Mouse (Mus musculus) MEL (cell line): ENCODE results near the gene Nop10. TPM values are rescaled to one million over a fixed set of nuclear protein-coding genes. Genes with fewer than 3 reads are reported as not detected.

Experiments used
- DNase-seq: peaks from one replicate; pipeline ENCODE4 v3.0.0; 2011; ENCODE audit warnings: low read depth, low spot score
- H3K27ac ChIP-seq: 2 replicates; pipeline ENCODE4 v1.5.1; 2012; ENCODE audit warnings: low read depth, mild to moderate bottlenecking, control low read depth, low read length, moderate library complexity; ENCODE audit not compliant: control insufficient read depth
- H3K27me3 ChIP-seq, 2 experiments: fragments of 150-350 bp in 1 of 2; sonication (generic) in 1 of 2; 2 replicates each; pipeline ENCODE4 v1.6.1; 2012; ENCODE audit warnings: low read length in 2 of 2, mild to moderate bottlenecking in 2 of 2, improper control_type of control experiment in 1 of 2, moderate library complexity in 1 of 2; ENCODE audit not compliant: insufficient read depth in 2 of 2, control insufficient read depth in 1 of 2
- H3K36me3 ChIP-seq, 2 experiments: 2 replicates each; pipeline ENCODE4 v1.6.1; 2012 to 2014; ENCODE audit warnings: low read length in 2 of 2, improper control_type of control experiment in 1 of 2, inconsistent platforms in 1 of 2, mild to moderate bottlenecking in 1 of 2; ENCODE audit not compliant: insufficient read depth in 2 of 2, control insufficient read depth in 1 of 2
- H3K4me1 ChIP-seq, 2 experiments: fragments of 150-350 bp in 1 of 2; sonication (generic) in 1 of 2; 2 replicates each; pipeline ENCODE4 v1.6.1; 2012; ENCODE audit warnings: low read length in 2 of 2, improper control_type of control experiment in 1 of 2, mild to moderate bottlenecking in 1 of 2; ENCODE audit not compliant: insufficient read depth in 2 of 2, control insufficient read depth in 1 of 2
- H3K4me3 ChIP-seq, 2 experiments: fragments of 150-350 bp in 1 of 2; sonication (generic) in 1 of 2; 2 replicates each; pipeline ENCODE4 v1.5.1; 2012; ENCODE audit warnings: low read depth in 2 of 2, low read length in 2 of 2, mild to moderate bottlenecking in 2 of 2, moderate library complexity in 2 of 2, control low read depth in 1 of 2, improper control_type of control experiment in 1 of 2; ENCODE audit not compliant: control insufficient read depth in 1 of 2, insufficient read depth in 1 of 2
- H3K79me2 ChIP-seq: 2 replicates; pipeline ENCODE4 v1.6.1; 2012; ENCODE audit warnings: mild to moderate bottlenecking, low read length, moderate library complexity; ENCODE audit not compliant: control insufficient read depth, poor library complexity, insufficient read depth
- H3K9ac ChIP-seq: 2 replicates; pipeline ENCODE4 v1.6.1; 2012; ENCODE audit warnings: low read depth, mild to moderate bottlenecking, control low read depth, low read length, moderate library complexity; ENCODE audit not compliant: control insufficient read depth, poor library complexity, severe bottlenecking
- H3K9me3 ChIP-seq: fragments of 150-350 bp; sonication (generic); replicated peaks from 2 replicates; pipeline ENCODE4 v1.6.1; 2012; ENCODE audit warnings: mild to moderate bottlenecking, low read length, improper control_type of control experiment, moderate library complexity; ENCODE audit not compliant: insufficient read depth
- BHLHE40 ChIP-seq: IDR thresholded peaks from 2 replicates; pipeline ENCODE4 v1.6.1; 2012; ENCODE audit warnings: low read depth, mild to moderate bottlenecking, inconsistent platforms, low read length, improper control_type of control experiment, borderline replicate concordance
- CHD2 ChIP-seq: IDR thresholded peaks from 2 replicates; pipeline ENCODE4 v1.6.1; 2011; ENCODE audit warnings: low read length, improper control_type of control experiment
- E2F4 ChIP-seq: IDR thresholded peaks from 2 replicates; pipeline ENCODE4 v1.6.1; 2011; ENCODE audit warnings: low read depth, low read length, improper control_type of control experiment, borderline replicate concordance
- ELF1 ChIP-seq: IDR thresholded peaks from 2 replicates; pipeline ENCODE4 v1.6.1; 2014; ENCODE audit warnings: low read depth, mild to moderate bottlenecking, inconsistent platforms, low read length, improper control_type of control experiment, moderate library complexity
- ETS1 ChIP-seq: IDR thresholded peaks from 2 replicates; pipeline ENCODE4 v1.6.1; 2012; ENCODE audit warnings: low read depth, mild to moderate bottlenecking, inconsistent platforms, low read length, improper control_type of control experiment, moderate library complexity
- GATA1 ChIP-seq: IDR thresholded peaks from 2 replicates; pipeline ENCODE4 v1.6.1; 2011; ENCODE audit warnings: low read depth, low read length, improper control_type of control experiment
- HCFC1 ChIP-seq: IDR thresholded peaks from 2 replicates; pipeline ENCODE4 v1.6.1; 2012; ENCODE audit warnings: low read depth, mild to moderate bottlenecking, inconsistent platforms, low read length, improper control_type of control experiment, moderate library complexity
- JUND ChIP-seq: IDR thresholded peaks from 2 replicates; pipeline ENCODE4 v1.6.1; 2011; ENCODE audit warnings: low read depth, mild to moderate bottlenecking, improper control_type of control experiment, low read length
- KAT2A ChIP-seq: conservative IDR thresholded peaks from 2 replicates; pipeline ENCODE4 v1.6.1; 2012; ENCODE audit warnings: low read depth, low read length, improper control_type of control experiment, inconsistent platforms
- MAFK ChIP-seq: IDR thresholded peaks from 2 replicates; pipeline ENCODE4 v1.6.1; 2011; ENCODE audit warnings: low read depth, mild to moderate bottlenecking, low read length, improper control_type of control experiment, borderline replicate concordance
- MAX ChIP-seq: IDR thresholded peaks from 2 replicates; pipeline ENCODE4 v1.6.1; 2011; ENCODE audit warnings: low read length, improper control_type of control experiment
- MAZ ChIP-seq: IDR thresholded peaks from 2 replicates; pipeline ENCODE4 v1.6.1; 2012; ENCODE audit warnings: low read depth, mild to moderate bottlenecking, inconsistent platforms, low read length, improper control_type of control experiment
- MXI1 ChIP-seq: IDR thresholded peaks from 2 replicates; pipeline ENCODE4 v1.6.1; 2011; ENCODE audit warnings: mild to moderate bottlenecking, low read depth, low read length, improper control_type of control experiment
- MYB ChIP-seq: IDR thresholded peaks from 2 replicates; pipeline ENCODE4 v1.6.1; 2011; ENCODE audit warnings: mild to moderate bottlenecking, low read depth, low read length, improper control_type of control experiment
- MYC ChIP-seq: IDR thresholded peaks from 2 replicates; pipeline ENCODE4 v1.6.1; 2011; ENCODE audit warnings: low read depth, mild to moderate bottlenecking, low read length, improper control_type of control experiment, moderate library complexity
- NELFE ChIP-seq: IDR thresholded peaks from 2 replicates; pipeline ENCODE4 v1.6.1; 2011; ENCODE audit warnings: low read depth, low read length, improper control_type of control experiment
- POLR2A ChIP-seq, 2 experiments: IDR thresholded peaks; 2 replicates each; pipeline ENCODE4 v1.6.1; 2011 to 2012; ENCODE audit warnings: low read length in 2 of 2, mild to moderate bottlenecking in 2 of 2, control low read depth in 1 of 2, improper control_type of control experiment in 1 of 2, low read depth in 1 of 2, moderate library complexity in 1 of 2; ENCODE audit not compliant: control insufficient read depth in 1 of 2, insufficient read depth in 1 of 2, poor library complexity in 1 of 2
- POLR2AphosphoS2 ChIP-seq: IDR thresholded peaks from 2 replicates; pipeline ENCODE4 v1.6.1; 2011; ENCODE audit warnings: low read length, improper control_type of control experiment
- RCOR1 ChIP-seq: IDR thresholded peaks from 2 replicates; pipeline ENCODE4 v1.6.1; 2012; ENCODE audit warnings: low read depth, mild to moderate bottlenecking, inconsistent platforms, low read length, improper control_type of control experiment
- SIN3A ChIP-seq: IDR thresholded peaks from 2 replicates; pipeline ENCODE4 v1.6.1; 2012; ENCODE audit warnings: low read length, improper control_type of control experiment, inconsistent platforms
- TAL1 ChIP-seq: IDR thresholded peaks from 2 replicates; pipeline ENCODE4 v1.6.1; 2012; ENCODE audit warnings: mild to moderate bottlenecking, inconsistent platforms, low read length, moderate library complexity, mixed read lengths
- TBP ChIP-seq: IDR thresholded peaks from 2 replicates; pipeline ENCODE4 v1.8.0; 2011; ENCODE audit warnings: low read depth, low read length, improper control_type of control experiment
- TCF12 ChIP-seq: IDR thresholded peaks from 2 replicates; pipeline ENCODE4 v1.6.1; 2014; ENCODE audit warnings: low read depth, mild to moderate bottlenecking, inconsistent platforms, low read length, improper control_type of control experiment, moderate library complexity
- UBTF ChIP-seq: IDR thresholded peaks from 2 replicates; pipeline ENCODE4 v1.6.1; 2012; ENCODE audit warnings: low read depth, mild to moderate bottlenecking, inconsistent platforms, low read length, improper control_type of control experiment, moderate library complexity, borderline replicate concordance; ENCODE audit not compliant: insufficient read depth
- USF1 ChIP-seq: IDR thresholded peaks from 2 replicates; pipeline ENCODE4 v1.6.1; 2014; ENCODE audit warnings: low read depth, mild to moderate bottlenecking, inconsistent platforms, low read length, improper control_type of control experiment, moderate library complexity
- ZKSCAN1 ChIP-seq: IDR thresholded peaks from 2 replicates; pipeline ENCODE4 v1.6.1; 2012; ENCODE audit warnings: low read depth, mild to moderate bottlenecking, inconsistent platforms, low read length, improper control_type of control experiment, moderate library complexity
- ZMIZ1 ChIP-seq: IDR thresholded peaks from 2 replicates; pipeline ENCODE4 v1.6.1; 2012; ENCODE audit warnings: low read depth, mild to moderate bottlenecking, inconsistent platforms, low read length, improper control_type of control experiment, moderate library complexity
- ZNF384 ChIP-seq: IDR thresholded peaks from 2 replicates; pipeline ENCODE4 v1.6.1; 2012; ENCODE audit warnings: low read depth, mild to moderate bottlenecking, inconsistent platforms, low read length, improper control_type of control experiment
- polyA plus RNA-seq, 2 experiments: library from polyadenylated mRNA; stranded (reverse) in 1 of 2; unstranded in 1 of 2; fragments of >175 nt in 1 of 2; fragments of >200 nt in 1 of 2; gene quantifications; 2 replicates each; pipeline versions ENCODE4 v1.2.1 to v1.2.4; 2012; ENCODE audit warnings: low replicate concordance in 2 of 2, low read depth in 1 of 2; ENCODE audit not compliant: insufficient read length in 2 of 2, insufficient read depth in 1 of 2, missing spikeins in 1 of 2
- total RNA-seq: library from RNA; depleted of rRNA; stranded (reverse); fragments of 300-350 nt; gene quantifications from 2 replicates; pipeline ENCODE4 v1.2.3, GENCODE M21; 2012

Gene Nop10
- total and polyA plus RNA-seq, 3 experiments: 253 to 275 TPM; not detected in 1

DNA sequence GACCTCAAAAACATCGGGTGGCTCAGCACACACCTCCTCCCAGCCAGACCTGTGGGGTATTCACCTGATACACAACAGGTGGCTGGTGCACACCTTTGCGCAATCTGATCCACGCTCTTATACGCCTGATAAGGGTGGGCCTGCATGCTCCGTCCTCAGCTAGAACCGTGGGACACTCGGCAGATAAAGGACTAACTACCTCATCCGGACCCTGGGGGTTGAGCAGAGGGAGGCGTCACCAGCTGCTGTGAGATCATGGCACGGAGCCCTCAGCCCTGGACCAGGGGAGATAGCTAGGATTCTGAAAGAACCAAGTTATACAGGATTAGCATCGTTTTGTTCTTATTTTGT, 4.5 kb downstream of the Nop10 start, which contains the start of gene Gm21985 (continued):
- TF ChIP-seq RCOR1 (no peak; the same call in 1 of the 2 replicates), USF1 (no peak), NELFE (no peak), MXI1 (peak; percentile 67), TCF12 (peak; percentile 92), CHD2 (no peak), TBP (peak; percentile 44; the same call in 1 of the 2 replicates), GATA1 (peak; percentile 89), UBTF (peak; percentile 64; the same call in 1 of the 2 replicates), ZKSCAN1 (no peak)

DNA sequence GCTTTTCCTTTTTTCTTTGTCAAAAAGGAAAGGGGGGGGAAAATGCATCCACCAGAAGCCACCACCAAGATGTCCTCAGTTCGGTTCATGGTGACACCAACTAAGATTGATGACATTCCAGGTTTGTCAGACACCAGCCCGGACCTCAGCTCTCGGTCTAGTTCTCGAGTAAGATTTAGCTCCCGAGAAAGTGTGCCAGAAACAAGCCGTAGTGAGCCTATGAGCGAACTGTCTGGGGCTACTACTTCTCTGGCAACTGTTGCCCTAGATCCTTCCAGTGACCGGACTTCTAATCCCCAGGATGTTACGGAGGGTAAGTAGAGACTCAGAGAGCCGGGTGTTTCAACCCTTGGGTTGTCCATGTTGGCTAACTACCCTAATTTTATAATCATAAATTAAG, 5.1 kb downstream of the Nop10 start:
- TF ChIP-seq RCOR1: no peak
- TF ChIP-seq POLR2A (IDR thresholded peaks at IDR 0.05; ENCODE audit: control insufficient read depth in 1 of 2, insufficient read depth in 1 of 2, low read depth in 1 of 2, low read length in 2 of 2, poor library complexity in 1 of 2): no peak
- TF ChIP-seq MYC: no peak
- no peak; the same call in 1 of the 2 replicates for TF ChIP-seq MXI1
- TF ChIP-seq E2F4: no peak
- TF ChIP-seq POLR2AphosphoS2: no peak
- TF ChIP-seq BHLHE40: 0 out of 2 replicates have a peak, but pooled peaks have one; percentile 23
- no peak for TF ChIP-seq MYB
- no peak for TF ChIP-seq JUND
- Histone ChIP-seq H3K9ac (peak overlapping the region; percentile 52), H3K4me1 (peaks cover 19 to 20% of the 10 kb centered on the region in 2 experiments), H3K9me3 (no peaks in the 10 kb centered on the region), H3K79me2 (peaks cover 39% of the 10 kb centered on the region), H3K4me3 (peak overlapping the region; percentile 66 to 75), H3K27me3 (no peaks in the 10 kb centered on the region), H3K36me3 (peaks cover 3 to 30% of the 10 kb centered on the region in 2 experiments; a peak in 3 of 4 replicates), H3K27ac (peak overlapping the region; percentile 92)
- peak; percentile 71 for DNase-seq

DNA sequence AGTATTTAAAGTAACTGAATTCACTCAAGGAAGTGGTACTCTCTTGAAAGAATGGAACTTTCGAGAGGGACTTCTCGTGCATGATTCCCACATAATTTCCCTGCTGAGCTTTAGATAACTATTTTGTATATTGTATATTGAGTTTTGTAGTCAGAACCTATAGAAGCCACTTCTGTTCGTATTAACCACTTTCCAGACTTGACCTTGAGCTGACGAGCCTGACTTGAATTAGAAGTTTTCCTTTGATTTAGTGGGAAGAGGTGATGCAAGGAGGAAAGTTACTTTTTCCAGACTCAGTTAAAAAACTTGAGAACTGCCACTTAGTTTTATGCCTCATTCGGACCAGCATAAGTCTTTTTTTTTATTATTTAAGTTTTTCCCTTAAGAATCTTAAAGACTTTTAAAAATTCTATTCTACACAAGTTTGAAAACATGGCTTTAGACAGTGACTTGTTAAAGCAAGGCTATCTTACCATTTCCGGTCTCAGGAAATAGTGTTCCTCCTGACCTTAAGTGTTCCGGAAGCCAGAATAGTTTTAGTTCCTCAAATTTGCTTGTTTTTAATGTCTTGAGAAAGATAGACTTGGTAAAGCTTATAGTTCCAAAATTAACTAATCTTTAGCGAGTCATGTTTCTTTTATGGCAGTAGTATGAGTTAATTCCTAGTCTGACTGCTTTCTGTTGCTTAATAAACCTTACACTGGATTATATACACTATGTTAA, 6.0 kb downstream of the Nop10 start:
- peaks cover 19 to 20% of the 10 kb centered on the region in 2 experiments for H3K4me1 ChIP-seq
- H3K36me3 ChIP-seq: peaks cover 7 to 30% of the 10 kb centered on the region in 2 experiments; a peak in 3 of 4 replicates
- H3K79me2 ChIP-seq: peaks cover 34% of the 10 kb centered on the region
- no peaks in the 10 kb centered on the region for H3K9me3 ChIP-seq
- H3K9ac ChIP-seq: peak overlapping the region; percentile 52
- peak overlapping the region; percentile 66 to 75 for H3K4me3 ChIP-seq
- H3K27ac ChIP-seq: peak overlapping the region; percentile 92
- peak; percentile 94 for DNase-seq
- H3K27me3 ChIP-seq: no peaks in the 10 kb centered on the region
- TF ChIP-seq RCOR1: peak; percentile 93
- TF ChIP-seq ETS1: peak; percentile 93
- no peak for TF ChIP-seq TAL1
- peak; percentile 81 for TF ChIP-seq MXI1
- TF ChIP-seq MYC: peak; percentile 86
- TF ChIP-seq KAT2A: peak; percentile 33; the same call in 1 of the 2 replicates
- 0 out of 2 replicates have a peak, but pooled peaks have one; percentile 49 for TF ChIP-seq MAX
- TF ChIP-seq MAZ: peak; percentile 73; the same call in 1 of the 2 replicates
- TF ChIP-seq ZNF384: 0 out of 2 replicates have a peak, but pooled peaks have one; percentile 6
- TF ChIP-seq MAFK: peak; percentile 54; the same call in 1 of the 2 replicates
- 0 out of 2 replicates have a peak, but pooled peaks have one; percentile 28 for TF ChIP-seq NELFE
- TF ChIP-seq HCFC1: peak; percentile 78
- peak; percentile 97 for TF ChIP-seq SIN3A
- TF ChIP-seq ELF1: peak; percentile 77
- peak; percentile 64; the same call in 1 of the 2 replicates for TF ChIP-seq ZMIZ1
